Mouse (Mus musculus): ENCODE results near the gene Rad23a.

DNA sequence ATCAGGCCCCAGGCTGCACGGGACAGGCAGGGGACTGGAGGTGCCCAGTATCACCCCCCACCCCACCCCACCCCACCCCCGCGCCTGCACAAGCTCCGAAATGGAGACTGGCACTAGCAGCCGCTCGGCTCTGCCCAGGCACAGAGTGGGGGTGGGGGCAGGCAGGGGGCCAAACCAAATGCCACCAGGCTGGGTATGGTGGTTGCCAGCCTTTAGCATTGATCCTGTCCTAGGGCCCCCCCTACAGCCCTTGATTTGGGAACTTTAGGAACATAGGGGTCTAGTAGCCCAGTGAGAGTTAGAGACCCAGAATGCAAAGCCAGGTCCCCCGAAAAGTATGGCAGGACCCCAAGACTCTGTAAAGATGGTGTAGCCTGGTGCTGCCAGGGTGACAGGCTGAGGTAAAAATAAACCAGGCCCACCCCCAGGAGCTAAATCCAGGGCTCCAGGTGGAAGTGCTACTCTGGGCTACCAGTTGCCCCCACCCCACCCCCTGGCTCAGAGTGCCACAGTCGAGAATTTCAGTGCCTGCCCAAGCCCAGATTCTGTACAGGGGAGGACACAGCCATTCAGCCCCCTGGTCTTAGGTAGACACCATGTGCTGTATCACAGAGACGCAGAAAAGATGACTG is 50.5 kb downstream of the Rad23a start:
- TF ChIP-seq POLR2A (IDR thresholded peaks at IDR 0.05; ENCODE audit: low read depth, low read length) (no peak), CTCF (IDR thresholded peaks at IDR 0.05; ENCODE audit: borderline replicate concordance, insufficient read depth, low read length) (no peak)

Data from embryonic fibroblast, embryonic 13.5 days (primary cell).